Mouse (Mus musculus): ENCODE results near the gene Trim10. TPM values are rescaled to one million over a fixed set of nuclear protein-coding genes. Genes with fewer than 3 reads are reported as not detected.

The Trim10 gene
- polyA plus RNA-seq, 1 experiment from 2014 or later: 3.4 TPM

DNA sequence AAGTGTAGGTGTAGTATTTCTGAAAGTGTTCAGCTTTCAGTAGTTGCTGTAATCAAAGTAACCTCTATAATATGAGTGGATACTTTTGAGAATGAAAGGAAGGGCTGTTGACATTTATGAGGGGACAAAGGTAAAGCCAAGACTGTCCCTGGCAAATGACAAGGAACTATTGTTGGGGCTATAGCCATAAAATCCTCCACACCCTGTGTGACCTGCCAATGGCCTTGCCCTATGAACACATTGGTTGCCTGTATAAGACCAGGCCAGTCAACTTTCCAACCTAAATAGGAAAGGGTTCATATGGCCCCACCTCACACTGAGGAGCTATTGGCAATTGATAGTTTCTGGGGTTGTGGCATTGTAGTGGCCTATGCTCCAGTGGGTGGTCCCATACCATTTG lies 27.7 kb downstream of the Trim10 start:
- H3K4me3 ChIP-seq (ENCODE audit: low read depth, low read length): no peak overlapping the region

DNA sequence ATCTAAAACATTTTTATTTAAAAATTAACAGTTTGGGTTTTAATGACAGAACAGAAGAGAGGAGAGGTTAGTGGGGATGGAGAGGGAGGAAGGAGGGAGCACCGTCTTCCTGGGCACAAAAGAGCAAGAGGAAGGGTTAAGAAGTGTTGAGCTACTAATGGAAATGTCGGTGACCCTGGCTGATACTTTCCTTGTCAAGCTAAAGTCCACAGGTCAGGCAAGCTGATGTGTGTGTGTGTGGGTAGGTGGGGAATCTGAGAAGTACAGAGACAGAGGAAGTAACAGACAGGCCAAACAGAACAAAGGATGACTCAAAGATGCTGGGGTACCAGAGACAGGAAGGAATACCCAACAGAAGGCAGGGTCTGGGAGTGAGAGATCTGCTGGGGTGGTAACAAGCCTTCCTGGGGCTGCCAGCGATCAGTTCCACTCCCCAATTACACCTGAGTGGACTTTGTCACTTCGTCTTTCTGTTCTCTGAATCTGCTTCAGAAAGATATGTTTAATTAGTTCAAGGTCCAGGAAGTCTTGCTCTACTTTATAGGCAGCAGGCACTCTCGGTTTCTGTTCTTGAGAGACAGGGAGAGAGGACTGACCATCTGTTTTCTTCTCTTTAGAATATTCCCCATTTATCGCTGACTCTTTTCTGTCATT lies 28.3 kb downstream of the Trim10 start, which contains the start of gene Trim31:
Gene Trim31, plus strand, starts transcription at position 567 of the 654 bp plus-strand sequence.
- ATAC-seq (ENCODE audit: insufficient read depth): no peak
- H3K36me3 ChIP-seq (ENCODE audit: insufficient read depth): no peaks in the 10 kb centered on the region
- WGBS: 54% methylated on average over 6 of the region's 6 CpGs
- H3K27ac ChIP-seq (ENCODE audit: low read depth): no peak within 1 kb of the TSS
- no peaks in the 10 kb centered on the region for H3K27me3 ChIP-seq (ENCODE audit: insufficient read depth, low read length)
- no peak within 1 kb of the TSS for H3K4me3 ChIP-seq (ENCODE audit: low read depth, low read length)
- H3K9me3 ChIP-seq (ENCODE audit: low read depth, low read length): no peaks in the 10 kb centered on the region
- TF ChIP-seq CTCF (IDR thresholded peaks at IDR 0.05; ENCODE audit: low read depth): no peak
- no peaks in the 10 kb centered on the region for H3K4me1 ChIP-seq (ENCODE audit: insufficient read depth)
- DNase-seq: no peak
- H3K9ac ChIP-seq: no peak within 1 kb of the TSS
- H3K4me2 ChIP-seq: no peak within 1 kb of the TSS

More for the DNA sequence above, 27.7 kb downstream of the Trim10 start:
- no peak for DNase-seq
- Histone ChIP-seq H3K9me3 (ENCODE audit: low read depth, low read length) (no peaks in the 10 kb centered on the region), H3K4me2 (no peak overlapping the region), H3K27me3 (ENCODE audit: insufficient read depth, low read length) (no peaks in the 10 kb centered on the region), H3K36me3 (ENCODE audit: insufficient read depth) (no peaks in the 10 kb centered on the region), H3K27ac (ENCODE audit: low read depth) (no peak overlapping the region), H3K9ac (no peak overlapping the region), H3K4me1 (ENCODE audit: insufficient read depth) (no peaks in the 10 kb centered on the region)
- no peak for ATAC-seq (ENCODE audit: insufficient read depth)
- no peak for TF ChIP-seq CTCF (IDR thresholded peaks at IDR 0.05; ENCODE audit: low read depth)

DNA sequence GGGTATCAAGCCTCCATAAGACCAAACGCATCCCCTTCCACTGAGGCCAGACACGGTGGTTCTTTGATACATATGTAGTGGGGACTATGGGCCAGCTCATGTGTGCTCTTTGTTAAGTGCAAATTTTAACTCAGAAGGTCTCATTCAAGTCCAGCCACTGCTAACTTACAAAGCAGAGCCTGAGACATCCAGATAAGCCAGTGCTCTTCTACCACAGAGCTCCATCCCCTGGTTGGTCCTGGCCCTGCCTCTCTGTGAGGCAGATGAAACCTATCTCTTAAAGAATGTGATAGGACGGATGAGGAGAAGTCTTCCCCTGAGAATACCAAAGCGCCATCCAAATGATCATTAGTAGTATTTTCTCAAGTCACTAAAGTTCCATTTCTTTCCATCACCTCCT lies 30.0 kb downstream of the Trim10 start:
- H3K36me3 ChIP-seq (ENCODE audit: insufficient read depth): no peaks in the 10 kb centered on the region
- no peaks in the 10 kb centered on the region for H3K9me3 ChIP-seq (ENCODE audit: low read depth, low read length)
- no peak overlapping the region for H3K27ac ChIP-seq (ENCODE audit: low read depth)
- H3K9ac ChIP-seq: no peak overlapping the region
- ATAC-seq (ENCODE audit: insufficient read depth) (no peak), DNase-seq (no peak)
- H3K4me1 ChIP-seq (ENCODE audit: insufficient read depth): no peaks in the 10 kb centered on the region
- 79% methylated on average over 4 of the region's 4 CpGs for WGBS
- no peaks in the 10 kb centered on the region for H3K27me3 ChIP-seq (ENCODE audit: insufficient read depth, low read length)
- no peak overlapping the region for H3K4me3 ChIP-seq (ENCODE audit: low read depth, low read length)
- TF ChIP-seq CTCF (IDR thresholded peaks at IDR 0.05; ENCODE audit: low read depth): no peak
- no peak overlapping the region for H3K4me2 ChIP-seq

GRCm38 (mm10) chr17:36900001-36900400 lies 30.6 kb downstream of the Trim10 start:
- ATAC-seq (ENCODE audit: insufficient read depth) (no peak), DNase-seq (no peak)
- H3K4me1 ChIP-seq (ENCODE audit: insufficient read depth): no peaks in the 10 kb centered on the region
- H3K36me3 ChIP-seq (ENCODE audit: insufficient read depth): no peaks in the 10 kb centered on the region
- no peaks in the 10 kb centered on the region for H3K27me3 ChIP-seq (ENCODE audit: insufficient read depth, low read length)
- WGBS: 77% methylated on average over 5 of the region's 5 CpGs
- H3K9ac ChIP-seq: no peak overlapping the region
- no peak overlapping the region for H3K27ac ChIP-seq (ENCODE audit: low read depth)
- TF ChIP-seq CTCF (IDR thresholded peaks at IDR 0.05; ENCODE audit: low read depth): no peak
- no peak overlapping the region for H3K4me3 ChIP-seq (ENCODE audit: low read depth, low read length)
- H3K9me3 ChIP-seq (ENCODE audit: low read depth, low read length): no peaks in the 10 kb centered on the region
- no peak overlapping the region for H3K4me2 ChIP-seq

DNA sequence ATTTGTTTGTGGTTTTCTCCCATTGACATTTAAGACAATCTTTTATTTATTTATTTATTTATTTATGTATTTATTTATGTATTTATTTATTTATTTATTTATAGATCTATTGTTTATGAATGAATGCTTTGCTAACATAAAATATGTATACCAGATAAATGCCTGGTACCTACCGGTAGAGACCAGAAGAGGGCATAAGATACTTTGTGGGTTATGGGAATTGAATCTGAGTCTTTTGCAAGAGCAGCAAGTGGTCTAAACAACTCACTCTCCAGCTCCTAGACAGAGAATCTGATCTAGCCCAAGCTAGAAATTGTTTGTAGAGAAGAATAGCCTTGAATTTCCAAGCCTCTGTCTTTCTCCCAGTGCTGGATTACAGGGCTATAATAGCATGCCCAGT lies 31.3 kb downstream of the Trim10 start:
- 27% methylated on average over 1 of the region's 1 CpGs for WGBS
- peak; percentile 28 for DNase-seq

DNA sequence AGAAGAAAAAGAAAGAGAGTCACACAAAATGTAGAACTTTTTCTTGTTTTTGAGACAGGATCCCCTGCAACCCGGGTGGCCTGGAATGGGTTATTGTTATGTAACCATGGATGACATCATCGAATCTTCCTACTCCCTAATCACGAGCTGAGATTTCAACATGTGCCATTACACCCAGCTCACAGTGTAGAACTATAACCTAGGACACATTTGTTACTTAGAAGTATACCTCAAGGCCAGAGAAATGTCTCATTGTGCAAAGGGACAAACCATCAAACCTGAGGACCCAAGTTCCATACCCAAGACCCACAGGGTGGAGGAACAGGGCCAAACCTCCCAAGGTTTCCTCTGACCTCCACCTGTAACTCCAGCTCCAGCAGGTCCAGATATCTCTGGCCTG lies 34.3 kb downstream of the Trim10 start:
- no peak overlapping the region for H3K27ac ChIP-seq (ENCODE audit: low read depth)
- no peak for TF ChIP-seq CTCF (IDR thresholded peaks at IDR 0.05; ENCODE audit: low read depth)
- WGBS: 59% methylated on average over 3 of the region's 3 CpGs

More for the DNA sequence above, 31.3 kb downstream of the Trim10 start:
- Histone ChIP-seq H3K4me1 (ENCODE audit: insufficient read depth) (no peaks in the 10 kb centered on the region), H3K27me3 (ENCODE audit: insufficient read depth, low read length) (no peaks in the 10 kb centered on the region), H3K4me3 (ENCODE audit: low read depth, low read length) (no peak overlapping the region), H3K36me3 (ENCODE audit: insufficient read depth) (no peaks in the 10 kb centered on the region), H3K27ac (ENCODE audit: low read depth) (no peak overlapping the region), H3K4me2 (no peak overlapping the region), H3K9ac (no peak overlapping the region), H3K9me3 (ENCODE audit: low read depth, low read length) (no peaks in the 10 kb centered on the region)
- 0 out of 2 replicates have a peak, but pooled peaks have one; percentile 15 for TF ChIP-seq CTCF (IDR thresholded peaks at IDR 0.05; ENCODE audit: low read depth)
- no peak for ATAC-seq (ENCODE audit: insufficient read depth)

GRCm38 (mm10) chr17:36908235-36908634 lies 38.9 kb downstream of the Trim10 start:
- H3K27ac ChIP-seq (ENCODE audit: low read depth): no peak overlapping the region
- H3K4me3 ChIP-seq (ENCODE audit: low read depth, low read length): no peak overlapping the region
- no peak overlapping the region for H3K4me2 ChIP-seq
- H3K27me3 ChIP-seq (ENCODE audit: insufficient read depth, low read length): no peaks in the 10 kb centered on the region
- 56% methylated on average over 1 of the region's 1 CpGs for WGBS
- no peak overlapping the region for H3K9ac ChIP-seq
- H3K36me3 ChIP-seq (ENCODE audit: insufficient read depth): no peaks in the 10 kb centered on the region
- no peaks in the 10 kb centered on the region for H3K9me3 ChIP-seq (ENCODE audit: low read depth, low read length)
- no peaks in the 10 kb centered on the region for H3K4me1 ChIP-seq (ENCODE audit: insufficient read depth)
- TF ChIP-seq CTCF (IDR thresholded peaks at IDR 0.05; ENCODE audit: low read depth): no peak
- peak; percentile 82 for ATAC-seq (ENCODE audit: insufficient read depth)
- DNase-seq: peak; percentile 39

More for the DNA sequence above, 34.3 kb downstream of the Trim10 start:
- H3K36me3 ChIP-seq (ENCODE audit: insufficient read depth): no peaks in the 10 kb centered on the region
- ATAC-seq (ENCODE audit: insufficient read depth): no peak
- DNase-seq: no peak
- H3K9ac ChIP-seq: no peak overlapping the region
- no peaks in the 10 kb centered on the region for H3K4me1 ChIP-seq (ENCODE audit: insufficient read depth)
- no peak overlapping the region for H3K4me3 ChIP-seq (ENCODE audit: low read depth, low read length)
- H3K27me3 ChIP-seq (ENCODE audit: insufficient read depth, low read length): no peaks in the 10 kb centered on the region
- H3K9me3 ChIP-seq (ENCODE audit: low read depth, low read length): no peaks in the 10 kb centered on the region
- H3K4me2 ChIP-seq: no peak overlapping the region

All from lung, embryonic 14.5 days (tissue).